Mouse (Mus musculus) kidney, postnatal 0 days (tissue): ENCODE measurements around the gene Emc6. TPM values are rescaled to one million over a fixed set of nuclear protein-coding genes. Genes with fewer than 3 reads are reported as not detected.
A peak's percentile ranks its signal among the peaks of the same experiment; 100 is the strongest.

ENCODE experiments used
- ATAC-seq: fragments of 200-750 bp; cut with Nextera tagmentation; replicated peaks from 2 replicates; pipeline ENCODE4 v1.8.0; 2017; ENCODE audit warnings: low read depth, moderate number of reproducible peaks, moderate TSS enrichment, moderate library complexity; ENCODE audit not compliant: low FRiP score
- DNase-seq: peaks from one replicate; pipeline ENCODE4 v3.0.0-alpha.2; 2016; ENCODE audit warnings: low spot score
- H3K27ac ChIP-seq: fragments of 300-500 bp; sonication (generic); 2 replicates; pipeline ENCODE4 v1.5.1; 2014; ENCODE audit warnings: mild to moderate bottlenecking
- H3K27me3 ChIP-seq: fragments of 300-500 bp; sonication (generic); 2 replicates; pipeline ENCODE4 v1.6.1; 2014; ENCODE audit warnings: low read length, mixed read lengths; ENCODE audit not compliant: insufficient read depth
- H3K36me3 ChIP-seq: fragments of 300-500 bp; sonication (generic); 2 replicates; pipeline ENCODE4 v1.6.1; 2014; ENCODE audit warnings: low read length, mixed read lengths; ENCODE audit not compliant: insufficient read depth
- H3K4me1 ChIP-seq: fragments of 300-500 bp; sonication (generic); replicated peaks from 2 replicates; pipeline ENCODE4 v1.6.1; 2014; ENCODE audit warnings: antibody characterized with exemption, low read length, mixed read lengths; ENCODE audit not compliant: insufficient read depth
- H3K4me2 ChIP-seq: fragments of 300-500 bp; sonication (generic); 2 replicates; pipeline ENCODE4 v1.6.1; 2014; ENCODE audit warnings: mild to moderate bottlenecking, low read length, moderate library complexity, mixed read lengths
- H3K4me3 ChIP-seq: fragments of 300-500 bp; sonication (generic); replicated peaks from 2 replicates; pipeline ENCODE4 v1.5.1; 2014; ENCODE audit warnings: low read depth, low read length
- H3K9ac ChIP-seq: fragments of 300-500 bp; sonication (generic); 2 replicates; pipeline ENCODE4 v1.6.1; 2014; ENCODE audit warnings: low read depth, low read length
- H3K9me3 ChIP-seq: fragments of 300-500 bp; sonication (generic); replicated peaks from 2 replicates; pipeline ENCODE4 v1.6.1; 2016; ENCODE audit warnings: low read length, inconsistent platforms, mixed read lengths
- CTCF ChIP-seq: IDR thresholded peaks from 2 replicates; pipeline ENCODE4 v1.5.1; 2016; ENCODE audit warnings: antibody characterized with exemption, low read depth, mild to moderate bottlenecking, moderate library complexity
- WGBS: fragments of 180-500 bp; shearing (Covaris S2); extraction: QIAGEN DNeasy Blood & Tissue Kit; methylation state at CpG from one replicate; pipeline ENCODE4 v1.1.7; 2014; 5-methylcytosine and 5-hydroxymethylcytosine counted together
- polyA plus RNA-seq: library from polyadenylated mRNA; unstranded; fragments of >200 nt; fragmentation: Nextera tagmentation; extraction: Ambion mirVana; gene quantifications from 2 replicates; pipeline ENCODE4 v1.2.1, GENCODE M21; 2015

Emc6 gene
- polyA plus RNA-seq, 1 experiment from 2014 or later: 187 TPM

- DNase-seq: peak; percentile 65
- no peak overlapping the region for H3K9ac ChIP-seq
- no peak overlapping the region for H3K4me3 ChIP-seq
- H3K27me3 ChIP-seq: no peaks in the 10 kb centered on the region
- 0 out of 2 replicates have a peak, but pooled peaks cover 4% of the 10 kb centered on the region for H3K4me1 ChIP-seq
- H3K36me3 ChIP-seq: no peaks in the 10 kb centered on the region
- ATAC-seq: peak; percentile 37; the same call in 1 of the 2 replicates
- TF ChIP-seq CTCF: peak; percentile 75
- H3K9me3 ChIP-seq: no peaks in the 10 kb centered on the region
- H3K27ac ChIP-seq: no peak overlapping the region
- H3K4me2 ChIP-seq: no peak overlapping the region
- WGBS: 56% methylated on average over 4 of the region's 4 CpGs
Measured at GRCm38 (mm10) chr11:73169231-73169630, 7.6 kb downstream of the Emc6 start.

GRCm38 (mm10) chr11:73168576-73168975 lies 8.3 kb downstream of the Emc6 start:
- Histone ChIP-seq H3K36me3 (no peaks in the 10 kb centered on the region), H3K9me3 (no peaks in the 10 kb centered on the region), H3K4me1 (0 out of 2 replicates have a peak, but pooled peaks cover 4% of the 10 kb centered on the region), H3K9ac (no peak overlapping the region), H3K4me2 (no peak overlapping the region), H3K4me3 (no peak overlapping the region), H3K27me3 (no peaks in the 10 kb centered on the region), H3K27ac (no peak overlapping the region)
- no peak for TF ChIP-seq CTCF
- ATAC-seq (no peak), DNase-seq (no peak)
- WGBS: 76% methylated on average over 6 of the region's 6 CpGs

GRCm38 (mm10) chr11:73168071-73168470 lies 8.8 kb downstream of the Emc6 start:
- H3K27ac ChIP-seq: no peak overlapping the region
- no peak overlapping the region for H3K9ac ChIP-seq
- ATAC-seq (no peak), DNase-seq (no peak)
- TF ChIP-seq CTCF: no peak
- no peak overlapping the region for H3K4me2 ChIP-seq
- H3K4me1 ChIP-seq: 0 out of 2 replicates have a peak, but pooled peaks cover 4% of the 10 kb centered on the region
- H3K36me3 ChIP-seq: no peaks in the 10 kb centered on the region
- H3K4me3 ChIP-seq: no peak overlapping the region
- WGBS: 85% methylated on average over 8 of the region's 8 CpGs
- H3K9me3 ChIP-seq: no peaks in the 10 kb centered on the region
- no peaks in the 10 kb centered on the region for H3K27me3 ChIP-seq

GRCm38 (mm10) chr11:73162284-73162683 lies 14.6 kb downstream of the Emc6 start:
- H3K4me2 ChIP-seq: no peak overlapping the region
- no peaks in the 10 kb centered on the region for H3K4me1 ChIP-seq
- no peak overlapping the region for H3K4me3 ChIP-seq
- no peak for TF ChIP-seq CTCF
- no peak overlapping the region for H3K27ac ChIP-seq
- H3K9ac ChIP-seq: no peak overlapping the region
- peaks cover 8% of the 10 kb centered on the region; the same call in 1 of the 2 replicates for H3K27me3 ChIP-seq
- H3K36me3 ChIP-seq: no peaks in the 10 kb centered on the region
- 45% methylated on average over 5 of the region's 5 CpGs for WGBS
- H3K9me3 ChIP-seq: no peaks in the 10 kb centered on the region
- no peak for ATAC-seq
- no peak for DNase-seq

- DNase-seq (no peak), ATAC-seq (no peak)
- Histone ChIP-seq H3K27me3 (peaks cover 8% of the 10 kb centered on the region; the same call in 1 of the 2 replicates), H3K4me1 (no peaks in the 10 kb centered on the region), H3K4me2 (no peak overlapping the region), H3K4me3 (no peak overlapping the region), H3K9me3 (no peaks in the 10 kb centered on the region), H3K9ac (no peak overlapping the region), H3K36me3 (no peaks in the 10 kb centered on the region), H3K27ac (no peak overlapping the region)
- TF ChIP-seq CTCF: no peak
- WGBS: 87% methylated on average over 4 of the region's 4 CpGs
Measured at GRCm38 (mm10) chr11:73161616-73162015, 15.2 kb downstream of the Emc6 start.

- Histone ChIP-seq H3K27ac (no peak overlapping the region), H3K4me1 (no peaks in the 10 kb centered on the region), H3K9me3 (no peaks in the 10 kb centered on the region), H3K27me3 (peaks cover 8% of the 10 kb centered on the region; the same call in 1 of the 2 replicates), H3K4me3 (peak overlapping the region; percentile 35), H3K4me2 (peak overlapping the region; percentile 85), H3K36me3 (no peaks in the 10 kb centered on the region), H3K9ac (peak overlapping the region; percentile 38; the same call in 1 of the 2 replicates)
- 16% methylated on average over 6 of the region's 6 CpGs for WGBS
- peak; percentile 49 for DNase-seq
- 0 out of 2 replicates have a peak, but pooled peaks have one; percentile 31 for ATAC-seq
- peak; percentile 42; the same call in 1 of the 2 replicates for TF ChIP-seq CTCF
Measured at GRCm38 (mm10) chr11:73160811-73161200, 16.0 kb downstream of the Emc6 start.
